Mouse (Mus musculus) mesoderm, embryonic 11.5 days (tissue): Measurements from ENCODE around the gene Tmem88.
"Not testable (repeated sequence)": the region's sequence is repeated elsewhere in the genome, so short reads cannot be mapped to it uniquely, and the experiment has no call there.

ENCODE experiments used
- DNase-seq: peaks from one replicate; pipeline ENCODE4 v3.0.0-alpha.2; 2012; ENCODE audit warnings: low read depth, low spot score

Gene Tmem88

GRCm38 (mm10) chr11:69404595-69405396 is 6.8 kb upstream of the Tmem88 start:
- DNase-seq = no peak

GRCm38 (mm10) chr11:69403691-69404594 is 5.9 kb upstream of the Tmem88 start:
- DNase-seq = no peak

- no peak for DNase-seq
Observed at GRCm38 (mm10) chr11:69401987-69402386, 4.0 kb upstream of the Tmem88 start.

GRCm38 (mm10) chr11:69401210-69401637 is 3.2 kb upstream of the Tmem88 start:
- DNase-seq = peak; percentile 93

- no peak for DNase-seq
Observed at GRCm38 (mm10) chr11:69400083-69400850, 2.2 kb upstream of the Tmem88 start.

- DNase-seq = no peak
Observed at GRCm38 (mm10) chr11:69399201-69400082, 1.4 kb upstream of the Tmem88 start.

- DNase-seq = no peak
Observed at GRCm38 (mm10) chr11:69398486-69399200, 609 bp upstream of the Tmem88 start.

- no peak for DNase-seq
Observed at GRCm38 (mm10) chr11:69397581-69398057, 415 bp downstream of the Tmem88 start.

GRCm38 (mm10) chr11:69396772-69397171 is 1.3 kb downstream of the Tmem88 start:
- DNase-seq = no peak

GRCm38 (mm10) chr11:69395634-69396373 is 2.2 kb downstream of the Tmem88 start:
- DNase-seq = peak; percentile 99

- peak; percentile 88 for DNase-seq
Observed at GRCm38 (mm10) chr11:69395235-69395633, 2.8 kb downstream of the Tmem88 start, which contains the start of the genes Naa38 and Cyb5d1. Gene Naa38 (plus strand): TSS chr11:69395487. Gene Cyb5d1 (minus strand): TSS chr11:69395631.

- DNase-seq = not testable (repeated sequence)
Observed at GRCm38 (mm10) chr11:69394591-69395167, 3.4 kb downstream of the Tmem88 start.

- DNase-seq = peak; percentile 85
Observed at GRCm38 (mm10) chr11:69390400-69391034, 7.5 kb downstream of the Tmem88 start.

- DNase-seq = no peak
Observed at GRCm38 (mm10) chr11:69389531-69390399, 8.3 kb downstream of the Tmem88 start.

- no peak for DNase-seq
Observed at GRCm38 (mm10) chr11:69388680-69389079, 9.4 kb downstream of the Tmem88 start.

- no peak for DNase-seq
Observed at GRCm38 (mm10) chr11:69386758-69387157, 11.3 kb downstream of the Tmem88 start.

GRCm38 (mm10) chr11:69384979-69385378 is 13.1 kb downstream of the Tmem88 start:
- no peak for DNase-seq
